Mouse (Mus musculus) left cerebral cortex, postnatal 25 days (tissue): ENCODE measurements at regions not wholly inside any gene's neighbourhood (a gene's known extent, or its start where the extent isn't known, plus 50 kb on each side); places are given as distances from the start of the nearest gene placed in this dataset.

Source experiments
- DNase-seq, 2 experiments: peaks; one replicate each; pipeline ENCODE4 v3.0.0; 2022; ENCODE audit warnings: low spot score in 2 of 2, mixed read lengths in 1 of 2
- intact Hi-C: fragments of 180-260 bp; cut with DNase I; formaldehyde crosslinking; loops from one replicate; pipeline ENCODE4 v1.15.1; 2025

GRCm38 (mm10) chr9:122064937-122065673, 52.0 kb upstream of the Snrk start:
- DNase-seq = no peak
- intact Hi-C loops = no loop called here

DNA sequence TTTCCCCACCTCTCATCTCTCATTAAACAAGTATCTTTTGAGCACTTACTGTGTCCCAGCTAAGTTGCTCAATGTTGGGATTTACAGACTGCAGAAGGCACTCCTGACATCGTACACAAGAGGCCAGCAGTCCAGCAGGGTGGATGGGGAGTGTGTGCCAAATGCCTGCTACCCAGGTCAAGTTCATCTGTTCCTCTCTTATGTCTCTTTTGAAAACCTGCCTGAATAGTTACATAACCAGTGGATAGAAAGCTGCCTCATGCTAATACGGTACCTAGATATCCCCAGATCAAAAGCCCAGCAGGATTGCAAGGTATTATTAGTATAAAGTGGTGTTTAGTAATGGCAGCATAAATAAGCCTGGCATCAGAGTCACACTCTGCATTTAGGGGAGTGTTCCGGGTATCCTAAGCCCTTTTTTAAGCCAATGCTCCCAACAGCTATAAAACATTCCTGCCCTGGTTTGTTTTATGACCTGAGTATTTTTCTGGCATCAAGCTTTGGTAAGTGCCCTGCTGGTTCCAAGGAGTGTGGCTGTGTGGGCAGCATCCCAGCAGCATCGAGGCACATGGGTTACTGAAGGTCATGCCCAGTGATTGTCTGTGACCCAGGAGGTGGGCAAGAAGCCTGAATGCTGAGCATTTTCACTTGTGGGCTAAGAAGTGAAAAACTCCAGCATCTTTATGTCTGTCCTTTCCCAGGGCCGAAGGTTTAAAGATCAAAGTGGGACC, 59.1 kb upstream of the Pomgnt2 start:
- DNase-seq = no peak
- intact Hi-C loops = no loop called here

DNA sequence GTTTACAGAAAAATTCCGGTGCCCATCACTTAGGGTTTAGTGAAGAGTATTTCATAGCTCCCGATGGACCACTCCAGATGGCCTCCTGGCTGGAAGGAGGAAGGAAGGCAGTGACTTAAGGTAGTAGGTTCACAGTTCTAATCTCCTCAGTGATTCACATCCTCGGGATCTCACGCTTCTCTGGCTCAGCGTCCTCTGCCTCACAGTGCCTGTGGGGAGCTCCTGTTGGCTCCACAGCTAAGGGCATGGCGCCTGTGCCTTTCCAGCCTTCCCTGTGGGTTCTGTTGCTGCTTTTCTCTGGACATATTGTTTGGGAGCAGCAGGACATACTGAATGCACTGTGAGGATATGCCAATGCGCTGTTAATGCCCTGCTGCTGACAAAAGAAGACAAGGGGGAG, 54.8 kb upstream of the Pomgnt2 start:
- DNase-seq = no peak
- intact Hi-C loops = no loop called here

- no peak for DNase-seq
- intact Hi-C loops = no loop called here
Observed at GRCm38 (mm10) chr9:122051096-122051495, 54.2 kb upstream of the Pomgnt2 start.

DNA sequence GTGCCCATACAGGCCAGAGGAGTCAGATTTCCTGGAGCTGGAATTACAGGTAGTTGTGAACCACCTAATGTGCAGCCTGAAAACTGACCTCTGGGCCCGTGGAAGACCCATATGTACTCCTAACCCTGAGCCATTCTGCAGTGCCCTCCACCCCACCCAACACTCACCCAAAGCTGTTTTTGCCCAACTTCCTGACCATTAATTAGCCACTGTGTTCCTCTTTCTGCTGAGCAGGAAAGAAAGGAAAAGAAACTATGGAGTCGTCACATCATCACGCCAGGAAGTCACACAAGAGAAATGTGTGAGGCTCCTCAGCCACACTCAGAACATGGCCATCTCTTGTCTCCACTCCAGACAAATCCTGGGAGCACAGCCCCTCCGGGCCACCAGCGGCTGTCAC, 52.1 kb upstream of the Pomgnt2 start:
- intact Hi-C loops = no loop called here
- no peak for DNase-seq

DNA sequence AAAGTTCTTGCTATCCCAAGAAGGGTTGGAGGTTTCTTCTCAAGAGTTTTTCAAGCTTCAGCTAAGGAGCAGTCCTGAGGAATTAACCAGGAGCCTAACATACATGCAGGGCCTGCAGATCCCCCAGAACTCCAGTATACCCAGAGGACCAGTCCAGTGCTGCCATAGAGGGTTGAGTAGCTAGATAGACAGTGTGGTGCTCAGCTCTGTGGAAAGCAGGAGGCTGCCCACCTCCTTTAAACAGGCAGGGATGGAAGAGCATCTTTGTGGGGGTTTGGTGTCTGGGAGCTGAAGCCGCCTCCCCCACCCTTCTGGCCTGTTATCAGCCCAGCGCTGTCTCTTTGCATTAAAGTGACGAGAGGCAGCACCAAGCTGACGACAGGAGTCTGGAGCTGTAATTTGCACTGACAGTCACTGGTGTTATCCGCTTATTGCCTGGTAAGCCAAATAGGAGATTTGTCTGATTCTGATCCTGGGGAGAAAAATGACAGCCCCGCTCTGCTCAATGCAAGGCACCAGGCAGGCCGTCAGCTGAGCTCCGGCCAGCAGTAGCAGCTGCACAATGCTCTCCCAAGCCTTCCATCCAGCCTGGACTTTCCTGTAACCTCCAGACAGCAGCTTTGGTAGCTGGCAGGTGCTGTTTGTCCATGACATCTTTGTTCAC, 51.2 kb upstream of the Pomgnt2 start:
- intact Hi-C loops = no loop called here

More for the DNA sequence above, 51.2 kb upstream of the Pomgnt2 start:
- DNase-seq = peak; percentile 22 to 65
